Mouse (Mus musculus): ENCODE measurements around the gene Slc24a2. TPM values are rescaled to one million over a fixed set of nuclear protein-coding genes. Genes with fewer than 3 reads are reported as not detected.

Slc24a2 gene
- total RNA-seq, 1 experiment from 2014 or later = 14.3 TPM

GRCm38 (mm10) chr4:86953519-86953918 lies 276.8 kb downstream of the Slc24a2 start:
- DNase-seq = peak; percentile 11

GRCm38 (mm10) chr4:86948794-86949193 lies 281.5 kb downstream of the Slc24a2 start:
- no peak for DNase-seq

GRCm38 (mm10) chr4:86943296-86943695 lies 287.0 kb downstream of the Slc24a2 start:
- DNase-seq = no peak

DNA sequence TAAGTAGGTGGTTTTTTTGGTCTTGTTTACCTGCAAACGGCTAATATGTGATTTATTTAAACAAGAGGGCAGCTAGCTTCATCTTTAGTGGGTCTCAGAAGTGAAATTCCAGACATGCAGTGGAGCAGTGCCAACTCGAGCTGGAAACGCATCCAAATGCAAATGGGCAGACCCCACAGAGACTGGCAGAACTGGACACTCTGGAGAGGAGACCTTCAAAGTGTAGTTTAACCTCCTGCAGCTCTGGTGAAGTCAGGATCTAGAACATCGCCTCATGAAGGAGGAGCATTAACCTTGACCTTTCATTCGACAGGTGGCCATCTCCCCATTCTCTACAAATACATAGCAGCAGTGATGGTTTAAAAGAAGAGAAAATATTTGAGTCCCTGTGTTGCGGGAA lies 287.6 kb downstream of the Slc24a2 start:
- DNase-seq = no peak

DNA sequence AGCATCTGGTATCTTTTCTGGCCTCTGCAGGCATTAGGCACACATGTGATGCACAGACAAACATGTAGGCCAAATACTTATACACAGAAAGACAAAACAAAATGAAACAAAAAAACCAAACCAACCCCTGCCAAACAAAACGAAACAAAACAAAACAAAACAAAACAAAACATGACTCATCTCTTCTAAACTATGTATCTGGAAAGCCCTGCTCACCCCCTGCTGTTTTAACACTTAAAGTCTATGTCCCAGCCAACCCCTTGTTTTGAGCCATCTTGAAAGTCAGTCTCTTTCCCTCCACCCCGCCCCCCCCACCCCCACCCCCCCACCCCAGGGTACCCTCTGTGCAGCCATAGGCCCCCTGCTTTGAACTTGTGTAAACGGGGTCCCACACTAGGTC lies 293.6 kb downstream of the Slc24a2 start:
- DNase-seq = no peak

GRCm38 (mm10) chr4:86936217-86936616 lies 294.1 kb downstream of the Slc24a2 start:
- no peak for DNase-seq
